8 mouse cellular contexts compared by ENCODE assay signal in genomic region chr6:119543456-119543802, GRCm38 (mm10). TPM values are rescaled to one million over a fixed set of nuclear protein-coding genes. Genes with fewer than 3 reads are reported as not detected.
A peak's percentile ranks its signal among the peaks of the same experiment; 100 is the strongest.
DNase-seq lines count a peak whose midpoint lies in the region; ATAC-seq and TF ChIP-seq lines count a peak whose summit lies in the region.

No protein-coding gene starts in this region.

- no peaks in the 10 kb centered on the region for H3K4me1 ChIP-seq in forebrain, postnatal 0 days (ENCODE audit: insufficient read depth)
- peaks cover 38% of the 10 kb centered on the region for H3K4me1 ChIP-seq in limb, embryonic 13.5 days
- H3K4me1 ChIP-seq in neural tube, embryonic 14.5 days (ENCODE audit: control insufficient read depth, insufficient read depth, low read length) = 0 out of 2 replicates have a peak, but pooled peaks cover 5% of the 10 kb centered on the region

- no peak; the same call in 1 of the 2 replicates for ATAC-seq in forebrain, postnatal 0 days
- ATAC-seq in limb, embryonic 13.5 days (ENCODE audit: low FRiP score, low read depth) = 0 out of 2 replicates have a peak, but pooled peaks have one; percentile 9
- ATAC-seq in neural tube, embryonic 14.5 days (ENCODE audit: low read depth) = peak; percentile 41; the same call in 1 of the 2 replicates

- intact Hi-C loops in left cerebral cortex, postnatal 4 days (cut with DNase I) = loop anchor here (5.0 kb wide), 1 partner anchor 51 kb away; no protein-coding TSS in a partner anchor

- H3K36me3 ChIP-seq in forebrain, postnatal 0 days (ENCODE audit: insufficient read depth) = no peaks in the 10 kb centered on the region
- H3K36me3 ChIP-seq in limb, embryonic 13.5 days = no peaks in the 10 kb centered on the region
- no peaks in the 10 kb centered on the region for H3K36me3 ChIP-seq in neural tube, embryonic 14.5 days (ENCODE audit: control insufficient read depth, insufficient read depth, low read length)

- H3K27me3 ChIP-seq in forebrain, postnatal 0 days (ENCODE audit: insufficient read depth, low read length) = 0 out of 2 replicates have a peak, but pooled peaks cover 3% of the 10 kb centered on the region
- H3K27me3 ChIP-seq in limb, embryonic 13.5 days = peaks cover 9% of the 10 kb centered on the region
- H3K27me3 ChIP-seq in neural tube, embryonic 14.5 days (ENCODE audit: control insufficient read depth, insufficient read depth, low read length) = peaks cover 9% of the 10 kb centered on the region

- TF ChIP-seq POLR2A in brain, embryonic 14.5 days (IDR thresholded peaks at IDR 0.05; ENCODE audit: borderline replicate concordance, extremely low read depth, insufficient read depth, insufficient read length, poor library complexity, severe bottlenecking) = no peak

- peak overlapping the region; percentile 93 for H3K4me2 ChIP-seq in forebrain, postnatal 0 days (ENCODE audit: low read depth)
- H3K4me2 ChIP-seq in limb, embryonic 13.5 days (replicated peaks) = peak overlapping the region; percentile 87
- peak overlapping the region; percentile 91 for H3K4me2 ChIP-seq in neural tube, embryonic 14.5 days (ENCODE audit: low read depth, low read length)

- TF ChIP-seq CTCF in brain, embryonic 14.5 days (IDR thresholded peaks at IDR 0.05; ENCODE audit: borderline replicate concordance, extremely low read depth, insufficient read depth, insufficient read length) = no peak
- no peak for TF ChIP-seq CTCF in forebrain, postnatal 0 days (IDR thresholded peaks at IDR 0.05; ENCODE audit: low read depth)

- peak overlapping the region; percentile 67 for H3K4me3 ChIP-seq in forebrain, postnatal 0 days (ENCODE audit: low read depth, low read length)
- H3K4me3 ChIP-seq in limb, embryonic 13.5 days = peak overlapping the region; percentile 65
- peak overlapping the region; percentile 67 for H3K4me3 ChIP-seq in neural tube, embryonic 14.5 days (ENCODE audit: low read depth, low read length)

- 5% methylated on average over 30 of the region's 30 CpGs for WGBS in forebrain, postnatal 0 days
- 1% methylated on average over 29 of the region's 30 CpGs for WGBS in limb, embryonic 13.5 days
- under 1% methylated on average over 15 of the region's 30 CpGs for WGBS in neural tube, embryonic 14.5 days

- DNase-seq in left cerebral cortex, postnatal 4 days = peak; percentile 11
- DNase-seq in left cerebral cortex, adult 18-20 months (ENCODE audit: low spot score in 2 of 2) = no peak
- peak; percentile 23 for DNase-seq in brain, embryonic 14.5 days (ENCODE audit: low read depth)
- peak; percentile 24 for DNase-seq in forebrain, postnatal 0 days
- DNase-seq in layer of hippocampus, adult 9-10 months (ENCODE audit: low spot score) = no peak
- DNase-seq in frontal cortex, postnatal 25 days (ENCODE audit: low spot score in 2 of 2) = no peak

- H3K9me3 ChIP-seq in forebrain, postnatal 0 days (ENCODE audit: low read length) = no peaks in the 10 kb centered on the region
- H3K9me3 ChIP-seq in limb, embryonic 13.5 days = no peaks in the 10 kb centered on the region
- no peaks in the 10 kb centered on the region for H3K9me3 ChIP-seq in neural tube, embryonic 14.5 days (ENCODE audit: control insufficient read depth, low read length)

- H3K9ac ChIP-seq in forebrain, postnatal 0 days = peak overlapping the region; percentile 57; the same call in 1 of the 2 replicates
- H3K9ac ChIP-seq in limb, embryonic 13.5 days = peak overlapping the region; percentile 85
- peak overlapping the region; percentile 62 for H3K9ac ChIP-seq in neural tube, embryonic 14.5 days (replicated peaks; ENCODE audit: low read depth, low read length)

- H3K27ac ChIP-seq in forebrain, postnatal 0 days (ENCODE audit: low read depth, low read length) = no peak overlapping the region
- H3K27ac ChIP-seq in limb, embryonic 13.5 days = no peak overlapping the region
- no peak overlapping the region for H3K27ac ChIP-seq in neural tube, embryonic 14.5 days (ENCODE audit: low read depth, low read length)

RNA-seq across cellular contexts. Expression of gene Wnt5b, which starts 0.7 kb away (rescaled TPM):
- total RNA-seq in left cerebral cortex, postnatal 4 days (2021) = 1 to 10 TPM; 2.4 to 3.0 TPM
- 1 to 10 TPM; 1.2 to 2.0 TPM for total RNA-seq in left cerebral cortex, adult 18-20 months (2021)
- polyA plus RNA-seq in brain, embryonic 14.5 days (2012; rRNA removed) = 3.1 and 3.5 TPM in 2 replicates
- total RNA-seq in forebrain, postnatal 0 days (2014; rRNA removed) = 3.1 and 4.4 TPM in 2 replicates
- 2.2 and 2.5 TPM in 2 replicates for polyA plus RNA-seq in forebrain, postnatal 0 days (2015; fragmentation: Nextera tagmentation; extraction: Ambion mirVana)
- 15.8 and 16.2 TPM in 2 replicates for polyA plus RNA-seq in limb, embryonic 13.5 days (2015; fragmentation: Nextera tagmentation; extraction: Ambion mirVana)
- 2.6 and 5.2 TPM in 2 replicates for polyA plus RNA-seq in neural tube, embryonic 14.5 days (2014; fragmentation: Nextera tagmentation; extraction: Ambion mirVana)

Comparison
In these comparisons a context has a peak if more than half of its experiments do, and no peak if none do; other contexts are left out.
1. DNase-seq: peak in left cerebral cortex, postnatal 4 days (single experiment), brain, embryonic 14.5 days (single experiment) and forebrain, postnatal 0 days (single experiment); none in left cerebral cortex, adult 18-20 months (0 of 2), layer of hippocampus, adult 9-10 months (single experiment) and frontal cortex, postnatal 25 days (0 of 2).
2. Peak in every context shown above with its lines, with median percentiles within 50 percentile points of each other: H3K4me2 ChIP-seq, H3K4me3 ChIP-seq and H3K9ac ChIP-seq.